9 mouse cellular contexts compared by ENCODE assay signal in genomic region chr11:98448191-98448790, GRCm38 (mm10). TPM values are rescaled to one million over a fixed set of nuclear protein-coding genes. Genes with fewer than 3 reads are reported as not detected.
A peak's percentile ranks its signal among the peaks of the same experiment; 100 is the strongest.
DNase-seq lines count a peak whose midpoint lies in the region; ATAC-seq and TF ChIP-seq lines count a peak whose summit lies in the region.
"Had no signal": no experiment of that assay in that cellular context is flagged by ENCODE, and none has a peak within 500 bp of the region (broad histone marks: within the 10 kb centered on the region; RNA-seq: fewer than 3 reads in every experiment).

No protein-coding gene starts in this region.

- H3K27ac ChIP-seq in heart, embryonic 13.5 days (replicated peaks), result no peak overlapping the region
- 0 out of 2 replicates have a peak overlapping the region, but pooled peaks have one; percentile 7 for H3K27ac ChIP-seq in bone marrow, adult 2 months (ENCODE audit: control insufficient read depth, insufficient read depth, low read depth, low read length, poor library complexity)

- H3K4me1 ChIP-seq in heart, embryonic 13.5 days, result peaks cover 26% of the 10 kb centered on the region
- no peaks in the 10 kb centered on the region for H3K4me1 ChIP-seq in bone marrow, adult 2 months (ENCODE audit: control insufficient read depth, insufficient read depth, low read length)

- peak overlapping the region; percentile 38; the same call in 1 of the 2 replicates for H3K4me3 ChIP-seq in heart, embryonic 13.5 days
- H3K4me3 ChIP-seq in bone marrow, adult 2 months (replicated peaks; ENCODE audit: control insufficient read depth, low read depth, low read length), result no peak overlapping the region

- ATAC-seq in heart, embryonic 13.5 days (ENCODE audit: extremely low read depth, insufficient number of reproducible peaks, low FRiP score, low TSS enrichment), result no peak
- ATAC-seq in CD4-positive, CD25-positive, alpha-beta regulatory T cell, adult 4 months, result no peak
- ATAC-seq: midbrain, embryonic 16.5 days had no signal

- H3K36me3 ChIP-seq in heart, embryonic 13.5 days, result no peaks in the 10 kb centered on the region

- peaks cover 48% of the 10 kb centered on the region for H3K27me3 ChIP-seq in heart, embryonic 13.5 days (replicated peaks)

- WGBS in heart, embryonic 13.5 days, result 44% methylated on average over 13 of the region's 13 CpGs
- 51% methylated on average over 13 of the region's 13 CpGs for WGBS in bone marrow, adult 2 months

- peak overlapping the region; percentile 65; the same call in 1 of the 2 replicates for H3K4me2 ChIP-seq in heart, embryonic 13.5 days

- TF ChIP-seq CTCF in bone marrow, adult 2 months (IDR thresholded peaks at IDR 0.05; ENCODE audit: control insufficient read depth, insufficient read depth, low read length), result no peak

- H3K9me3 ChIP-seq in heart, embryonic 13.5 days, result 0 out of 2 replicates have a peak, but pooled peaks cover 3% of the 10 kb centered on the region

- no peak for TF ChIP-seq POLR2A in bone marrow, adult 2 months (IDR thresholded peaks at IDR 0.05; ENCODE audit: borderline replicate concordance, control insufficient read depth, low read depth, low read length)

- DNase-seq in heart, adult 8-10 months (ENCODE audit: low spot score), result no peak
- DNase-seq in kidney, postnatal 14 days, result peak; percentile 86
- peak; percentile 50 for DNase-seq in lung, postnatal 25 days (ENCODE audit: low spot score)
- no peak for DNase-seq in cerebellum, postnatal 14 days
- DNase-seq in adrenal gland, postnatal 10 days, result no peak

- H3K9ac ChIP-seq in heart, embryonic 13.5 days, result no peak overlapping the region

RNA-seq across cellular contexts. Expression of gene Grb7, which starts 2.1 kb away (rescaled TPM):
- polyA plus RNA-seq in heart, embryonic 13.5 days (2015; fragmentation: Nextera tagmentation; extraction: Ambion mirVana), result 2.2 and 2.9 TPM in 2 replicates
- under 1 TPM in 1 of 4 experiments, not detected in 3; 0.19 TPM for total RNA-seq in heart, adult 8-10 months (2022)
- polyA plus RNA-seq in bone marrow, adult 2 months (2011; ENCODE audit: insufficient read depth, insufficient read length, low replicate concordance, missing spikeins), result 0.85 TPM in 1 of 2 replicates, not detected in the other
- 10 to 100 TPM in 1 of 2 experiments, 1 to 10 TPM in 1; 6.9 to 11.1 TPM for total RNA-seq in adrenal gland, postnatal 10 days (2021)
- polyA plus RNA-seq in CD4-positive, CD25-positive, alpha-beta regulatory T cell, adult 4 months (2017; shearing (Covaris generic)), result 1 to 10 TPM; 3.6 to 6.2 TPM

RNA-seq across cellular contexts. Expression of gene Mien1, which starts 9.5 kb away (rescaled TPM):
- 93.8 and 113 TPM in 2 replicates for polyA plus RNA-seq in heart, embryonic 13.5 days (2015; fragmentation: Nextera tagmentation; extraction: Ambion mirVana)
- total RNA-seq in heart, adult 8-10 months (2022), result 10 to 100 TPM; 66.9 to 78.4 (median 71.0) TPM
- polyA plus RNA-seq in bone marrow, adult 2 months (2011; ENCODE audit: insufficient read depth, insufficient read length, low replicate concordance, missing spikeins), result 25.3 and 33.9 TPM in 2 replicates
- 10 to 100 TPM; 58.0 to 62.5 TPM for total RNA-seq in adrenal gland, postnatal 10 days (2021)
- polyA plus RNA-seq in CD4-positive, CD25-positive, alpha-beta regulatory T cell, adult 4 months (2017; shearing (Covaris generic)), result 100 to 1,000 TPM; 150 to 155 TPM

RNA-seq across cellular contexts. Expression of gene Erbb2, which starts 36.0 kb away (rescaled TPM):
- polyA plus RNA-seq in heart, embryonic 13.5 days (2015; fragmentation: Nextera tagmentation; extraction: Ambion mirVana), result 48.1 and 49.0 TPM in 2 replicates
- total RNA-seq in heart, adult 8-10 months (2022), result 1 to 10 TPM; 5.4 to 9.1 (median 8.0) TPM
- 0.97 and 2.4 TPM in 2 replicates for polyA plus RNA-seq in bone marrow, adult 2 months (2011; ENCODE audit: insufficient read depth, insufficient read length, low replicate concordance, missing spikeins)
- 1 to 10 TPM; 6.0 to 7.6 TPM for total RNA-seq in adrenal gland, postnatal 10 days (2021)
- under 1 TPM; 0.07 to 0.23 TPM for polyA plus RNA-seq in CD4-positive, CD25-positive, alpha-beta regulatory T cell, adult 4 months (2017; shearing (Covaris generic))

RNA-seq across cellular contexts. Expression of gene Pgap3, which starts 48.0 kb away (rescaled TPM):
- 19.0 and 19.1 TPM in 2 replicates for polyA plus RNA-seq in heart, embryonic 13.5 days (2015; fragmentation: Nextera tagmentation; extraction: Ambion mirVana)
- total RNA-seq in heart, adult 8-10 months (2022), result 1 to 10 TPM; 8.2 to 9.6 (median 8.9) TPM
- 2.4 and 2.7 TPM in 2 replicates for polyA plus RNA-seq in bone marrow, adult 2 months (2011; ENCODE audit: insufficient read depth, insufficient read length, low replicate concordance, missing spikeins)
- total RNA-seq in adrenal gland, postnatal 10 days (2021), result 1 to 10 TPM; 4.9 to 6.8 TPM
- 10 to 100 TPM in 1 of 2 experiments, 1 to 10 TPM in 1; 6.7 to 11.6 TPM for polyA plus RNA-seq in CD4-positive, CD25-positive, alpha-beta regulatory T cell, adult 4 months (2017; shearing (Covaris generic))

Comparison
In these comparisons a context has a peak if more than half of its experiments do, and no peak if none do; other contexts are left out.
1. DNase-seq: peak in kidney, postnatal 14 days (single experiment) and lung, postnatal 25 days (single experiment); none in heart, adult 8-10 months (single experiment), cerebellum, postnatal 14 days (0 of 2) and adrenal gland, postnatal 10 days (single experiment).
2. RNA of gene Erbb2, which starts 36.0 kb away (polyA plus RNA-seq): 48.1 to 49.0 TPM in heart, embryonic 13.5 days; 0.97 to 2.4 TPM in bone marrow, adult 2 months and 0.07 to 0.23 TPM in CD4-positive, CD25-positive, alpha-beta regulatory T cell, adult 4 months; every median in the first group is over 10 times any median in the second.